Mouse (Mus musculus): Measurements from ENCODE around the gene Grm3. TPM values are rescaled to one million over a fixed set of nuclear protein-coding genes. Genes with fewer than 3 reads are reported as not detected.

The Grm3 gene
- total and polyA plus RNA-seq, 3 experiments = not detected

DNA sequence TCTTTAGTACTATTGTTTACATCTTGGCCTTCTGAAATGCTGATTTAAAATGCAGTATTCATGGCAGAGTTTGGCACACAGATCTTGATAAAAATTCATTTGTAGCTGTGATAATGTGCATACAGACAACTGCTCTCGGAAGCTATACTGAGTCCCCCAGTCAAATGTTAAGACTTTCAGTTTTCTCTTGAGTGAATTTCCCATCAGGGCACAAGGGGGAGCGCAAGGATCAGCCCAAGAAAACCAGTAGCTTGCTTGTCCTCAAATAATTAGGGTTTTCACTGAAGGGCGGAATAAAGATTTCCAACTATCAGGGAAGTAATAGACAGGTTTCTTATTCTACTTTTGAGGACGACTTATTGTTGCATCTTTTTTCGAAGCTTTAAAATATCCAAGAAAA lies 275.4 kb downstream of the Grm3 start:
- no peak for DNase-seq (ENCODE audit: extremely low read depth)
- peak in 1 of 2 experiments; percentile 57; a peak in 2 of 4 replicates for TF ChIP-seq CTCF (conservative IDR thresholded peaks at IDR 0.05 in 1 of 2, IDR thresholded peaks at IDR 0.05 in 1 of 2; ENCODE audit: low read depth in 2 of 2, low read length in 2 of 2)
- peak; percentile 58 for TF ChIP-seq RAD21 (IDR thresholded peaks at IDR 0.05; ENCODE audit: low read depth, low read length)
- TF ChIP-seq ETS1 (conservative IDR thresholded peaks at IDR 0.05; ENCODE audit: low read depth, low read length) = no peak
- TF ChIP-seq POLR2AphosphoS2 (IDR thresholded peaks at IDR 0.05; ENCODE audit: low read depth, low read length) = no peak
- TF ChIP-seq SMC3 (IDR thresholded peaks at IDR 0.05; ENCODE audit: low read depth, low read length) = peak; percentile 39
- H3K4me1 ChIP-seq (ENCODE audit: control insufficient read depth in 1 of 2, insufficient read depth in 2 of 2) = no peaks in the 10 kb centered on the region
- in situ Hi-C loops (cut with MboI; ENCODE audit: low pct_ligation_motif_present, low pct_unique_long_range_greater_than_20kb, low sequenced_read_pairs) = no loop called here
- no peaks in the 10 kb centered on the region for H3K36me3 ChIP-seq (replicated peaks in 1 of 2; ENCODE audit: control insufficient read depth in 1 of 2, insufficient read depth in 1 of 2, low read length in 1 of 2)
- H3K9ac ChIP-seq (ENCODE audit: insufficient read depth, low read depth) = no peak overlapping the region
- no peak overlapping the region for H3K4me3 ChIP-seq (replicated peaks in 1 of 3; ENCODE audit: low read depth in 2 of 3, low read length in 2 of 3, poor library complexity in 1 of 3)
- dilution Hi-C loops (cut with MboI; ENCODE audit: extremely low pct_ligation_motif_present, extremely low pct_unique_long_range_greater_than_20kb, low sequenced_read_pairs) = no loop called here
- no peaks in the 10 kb centered on the region for H3K9me3 ChIP-seq (replicated peaks; ENCODE audit: low read length)
- no peaks in the 10 kb centered on the region for H3K79me2 ChIP-seq (replicated peaks; ENCODE audit: control insufficient read depth, extremely low read depth, insufficient read depth, poor library complexity, severe bottlenecking)
- no peaks in the 10 kb centered on the region for H3K27me3 ChIP-seq (replicated peaks)
- H3K4me2 ChIP-seq (ENCODE audit: insufficient read depth, low read depth, poor library complexity, severe bottlenecking) = no peak overlapping the region
- H3K27ac ChIP-seq (ENCODE audit: insufficient read depth, low read depth) = no peak overlapping the region

DNA sequence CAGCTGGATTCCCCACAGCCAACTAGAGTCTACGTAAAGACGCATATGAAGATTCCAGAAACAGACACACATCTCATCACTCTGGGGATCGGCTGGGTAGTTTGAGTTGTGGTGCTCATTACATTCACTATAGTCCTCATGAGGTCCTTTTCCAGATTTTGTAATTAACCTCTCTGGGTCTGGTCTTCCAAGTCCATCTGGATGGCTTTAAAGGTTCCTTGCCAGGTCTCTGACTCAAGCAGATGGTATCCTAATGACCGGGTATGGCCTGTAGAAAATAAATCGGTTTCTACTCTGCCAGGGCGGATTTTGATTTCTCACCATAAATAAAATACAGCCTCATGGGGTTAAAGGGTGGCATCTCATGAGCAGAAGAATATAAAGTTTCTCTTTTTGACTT lies 276.0 kb downstream of the Grm3 start:
- in situ Hi-C loops (cut with MboI; ENCODE audit: low pct_ligation_motif_present, low pct_unique_long_range_greater_than_20kb, low sequenced_read_pairs) (no loop called here), dilution Hi-C loops (cut with MboI; ENCODE audit: extremely low pct_ligation_motif_present, extremely low pct_unique_long_range_greater_than_20kb, low sequenced_read_pairs) (no loop called here)

GRCm38 (mm10) chr5:9446146-9446545 lies 278.8 kb downstream of the Grm3 start:
- peak; percentile 21 for DNase-seq (ENCODE audit: extremely low read depth)
- Histone ChIP-seq H3K4me2 (ENCODE audit: insufficient read depth, low read depth, poor library complexity, severe bottlenecking) (no peak overlapping the region), H3K36me3 (replicated peaks in 1 of 2; ENCODE audit: control insufficient read depth in 1 of 2, insufficient read depth in 1 of 2, low read length in 1 of 2) (no peaks in the 10 kb centered on the region), H3K4me1 (ENCODE audit: control insufficient read depth in 1 of 2, insufficient read depth in 2 of 2) (no peaks in the 10 kb centered on the region), H3K27ac (ENCODE audit: insufficient read depth, low read depth) (no peak overlapping the region), H3K9me3 (replicated peaks; ENCODE audit: low read length) (no peaks in the 10 kb centered on the region), H3K79me2 (replicated peaks; ENCODE audit: control insufficient read depth, extremely low read depth, insufficient read depth, poor library complexity, severe bottlenecking) (no peaks in the 10 kb centered on the region), H3K4me3 (replicated peaks in 1 of 3; ENCODE audit: low read depth in 2 of 3, low read length in 2 of 3, poor library complexity in 1 of 3) (no peak overlapping the region), H3K27me3 (replicated peaks) (no peaks in the 10 kb centered on the region), H3K9ac (ENCODE audit: insufficient read depth, low read depth) (no peak overlapping the region)
- dilution Hi-C loops (cut with MboI; ENCODE audit: extremely low pct_ligation_motif_present, extremely low pct_unique_long_range_greater_than_20kb, low sequenced_read_pairs) = no loop called here
- in situ Hi-C loops (cut with MboI; ENCODE audit: low pct_ligation_motif_present, low pct_unique_long_range_greater_than_20kb, low sequenced_read_pairs) = no loop called here
- TF ChIP-seq BHLHE40 (IDR thresholded peaks at IDR 0.05; ENCODE audit: low read depth, low read length) (no peak), NRF1 (IDR thresholded peaks at IDR 0.05; ENCODE audit: low read depth, low read length) (no peak)

More for the DNA sequence above, 276.0 kb downstream of the Grm3 start:
- no peaks in the 10 kb centered on the region for H3K36me3 ChIP-seq (replicated peaks in 1 of 2; ENCODE audit: control insufficient read depth in 1 of 2, insufficient read depth in 1 of 2, low read length in 1 of 2)
- H3K9me3 ChIP-seq (replicated peaks; ENCODE audit: low read length) = no peaks in the 10 kb centered on the region
- no peak for DNase-seq (ENCODE audit: extremely low read depth)
- no peak overlapping the region for H3K4me3 ChIP-seq (replicated peaks in 1 of 3; ENCODE audit: low read depth in 2 of 3, low read length in 2 of 3, poor library complexity in 1 of 3)
- no peak overlapping the region for H3K9ac ChIP-seq (ENCODE audit: insufficient read depth, low read depth)
- TF ChIP-seq E2F4 (IDR thresholded peaks at IDR 0.05; ENCODE audit: insufficient replicate concordance, low read depth, low read length) (no peak), UBTF (IDR thresholded peaks at IDR 0.05; ENCODE audit: low read depth, low read length) (no peak), BHLHE40 (IDR thresholded peaks at IDR 0.05; ENCODE audit: low read depth, low read length) (no peak), SMC3 (IDR thresholded peaks at IDR 0.05; ENCODE audit: low read depth, low read length) (no peak), MEF2A (IDR thresholded peaks at IDR 0.05; ENCODE audit: borderline replicate concordance, low read depth, low read length) (no peak), CHD1 (IDR thresholded peaks at IDR 0.05; ENCODE audit: low read depth, low read length) (no peak), MYC (IDR thresholded peaks at IDR 0.05; ENCODE audit: low read depth, low read length) (no peak), ETS1 (conservative IDR thresholded peaks at IDR 0.05; ENCODE audit: low read depth, low read length) (no peak), POLR2AphosphoS2 (IDR thresholded peaks at IDR 0.05; ENCODE audit: low read depth, low read length) (no peak), RCOR1 (conservative IDR thresholded peaks at IDR 0.05; ENCODE audit: low read depth, low read length) (no peak)
- H3K4me2 ChIP-seq (ENCODE audit: insufficient read depth, low read depth, poor library complexity, severe bottlenecking) = no peak overlapping the region
- H3K4me1 ChIP-seq (ENCODE audit: control insufficient read depth in 1 of 2, insufficient read depth in 2 of 2) = no peaks in the 10 kb centered on the region
- H3K27ac ChIP-seq (ENCODE audit: insufficient read depth, low read depth) = no peak overlapping the region
- no peaks in the 10 kb centered on the region for H3K27me3 ChIP-seq (replicated peaks)
- no peaks in the 10 kb centered on the region for H3K79me2 ChIP-seq (replicated peaks; ENCODE audit: control insufficient read depth, extremely low read depth, insufficient read depth, poor library complexity, severe bottlenecking)
